Mouse (Mus musculus) 416B (cell line): ENCODE data around the gene Pias4.

Experiments used
- DNase-seq: peaks from one replicate; pipeline ENCODE4 v3.0.0; 2011; ENCODE audit warnings: low read depth

Gene Pias4

DNA sequence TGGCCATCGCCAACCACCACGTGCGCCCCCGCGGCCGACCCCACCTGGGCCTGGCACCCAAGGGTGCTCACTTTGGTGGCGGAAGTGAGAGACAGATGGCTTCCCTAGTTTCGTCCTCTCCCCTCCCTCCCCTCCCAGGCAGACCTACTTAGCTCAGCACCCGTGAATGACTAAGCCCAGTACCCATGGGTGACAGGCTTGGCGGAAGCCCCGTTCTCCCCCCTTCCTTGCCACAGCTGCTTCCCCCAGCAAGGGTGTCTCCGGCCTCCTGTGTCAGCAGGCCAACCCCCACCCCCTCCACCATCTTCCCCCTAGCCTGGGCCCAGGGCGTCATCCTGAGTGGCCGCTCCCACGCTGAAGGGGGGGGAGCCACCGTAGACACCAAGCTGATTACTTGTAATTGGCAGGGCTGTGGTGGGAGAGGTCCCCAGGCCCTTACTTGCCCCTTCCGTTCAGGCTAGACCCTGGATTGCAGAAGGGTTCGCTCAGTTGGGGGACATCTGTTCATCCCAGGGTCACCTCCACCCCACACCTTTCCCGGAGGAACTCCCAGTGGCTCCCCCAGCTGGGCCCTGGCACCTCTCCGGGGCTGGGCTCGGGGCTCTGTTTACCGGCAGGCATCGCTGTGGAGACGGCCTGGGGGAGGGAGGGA lies 29.5 kb downstream of the Pias4 start:
- DNase-seq = peak; percentile 85

DNA sequence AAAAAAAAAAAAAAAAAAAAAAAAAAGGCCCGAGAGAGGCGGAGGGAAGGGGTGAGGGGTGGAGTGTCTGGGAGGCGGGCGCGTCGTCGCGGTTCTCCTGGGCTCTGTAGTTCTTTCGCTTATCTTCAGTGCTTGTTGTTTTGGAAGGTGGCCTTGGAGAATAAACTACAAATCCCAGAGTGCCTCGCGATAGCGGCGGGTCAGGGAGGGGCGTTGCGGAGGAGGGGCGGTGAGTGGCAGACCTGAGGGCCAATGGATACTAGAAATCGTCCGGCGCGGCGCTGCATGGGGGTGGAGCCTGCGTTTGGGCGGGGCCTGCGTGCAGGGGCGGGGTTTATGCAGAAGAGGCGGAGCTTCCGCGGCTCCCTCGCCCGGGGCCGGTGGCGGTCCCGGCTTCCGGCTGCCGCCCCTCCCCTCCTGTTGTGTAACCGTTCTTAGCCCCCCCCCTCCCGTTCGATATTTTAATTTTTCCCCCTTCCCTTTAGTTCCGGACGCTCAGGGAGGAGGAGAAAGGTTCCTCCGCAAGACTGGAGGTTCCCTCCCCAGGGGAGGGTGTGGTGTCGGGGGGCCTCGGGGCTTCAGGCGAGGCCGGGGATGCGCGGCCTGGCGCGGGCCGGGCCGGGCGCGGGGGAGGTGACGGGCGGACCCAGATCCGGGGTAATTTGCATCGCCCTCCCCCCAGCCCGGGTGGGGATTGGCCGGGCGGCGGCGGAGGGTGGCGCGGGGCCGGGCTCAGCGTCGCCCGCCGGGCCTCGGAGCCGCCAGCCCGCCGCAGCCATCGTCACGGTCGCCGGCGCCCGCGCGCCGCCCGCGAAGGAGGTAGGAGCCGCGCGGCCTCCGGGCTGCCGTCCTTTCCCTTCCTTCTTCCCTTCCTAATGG lies 30.2 kb downstream of the Pias4 start:
- DNase-seq = peak; percentile 99

DNA sequence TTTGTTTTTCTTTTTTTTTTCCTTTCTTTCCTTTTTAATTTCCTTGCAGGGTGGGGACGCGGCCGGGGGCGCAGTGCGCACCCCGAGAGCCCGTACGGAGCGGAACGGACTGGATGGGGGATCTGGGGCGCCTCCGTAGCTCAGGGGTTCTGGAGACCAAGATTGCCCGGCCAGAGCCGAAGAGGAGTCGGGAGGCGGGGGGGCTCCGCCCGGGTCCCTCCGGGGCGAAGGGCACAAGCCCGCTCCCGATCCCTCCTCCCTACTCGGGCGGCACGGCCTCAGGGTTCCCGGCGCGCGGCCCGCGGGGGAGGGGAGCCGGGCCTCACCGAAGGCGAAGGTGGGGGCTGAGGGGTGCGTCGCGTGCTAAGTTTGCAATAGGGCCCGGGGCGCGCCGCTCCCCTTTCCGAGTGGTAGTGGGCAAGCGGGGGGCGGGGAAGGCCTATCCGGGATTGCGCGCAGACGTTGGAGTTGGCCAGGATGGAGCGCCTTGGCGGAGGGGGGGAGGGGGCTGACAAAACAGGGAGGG lies 31.0 kb downstream of the Pias4 start:
- no peak for DNase-seq

DNA sequence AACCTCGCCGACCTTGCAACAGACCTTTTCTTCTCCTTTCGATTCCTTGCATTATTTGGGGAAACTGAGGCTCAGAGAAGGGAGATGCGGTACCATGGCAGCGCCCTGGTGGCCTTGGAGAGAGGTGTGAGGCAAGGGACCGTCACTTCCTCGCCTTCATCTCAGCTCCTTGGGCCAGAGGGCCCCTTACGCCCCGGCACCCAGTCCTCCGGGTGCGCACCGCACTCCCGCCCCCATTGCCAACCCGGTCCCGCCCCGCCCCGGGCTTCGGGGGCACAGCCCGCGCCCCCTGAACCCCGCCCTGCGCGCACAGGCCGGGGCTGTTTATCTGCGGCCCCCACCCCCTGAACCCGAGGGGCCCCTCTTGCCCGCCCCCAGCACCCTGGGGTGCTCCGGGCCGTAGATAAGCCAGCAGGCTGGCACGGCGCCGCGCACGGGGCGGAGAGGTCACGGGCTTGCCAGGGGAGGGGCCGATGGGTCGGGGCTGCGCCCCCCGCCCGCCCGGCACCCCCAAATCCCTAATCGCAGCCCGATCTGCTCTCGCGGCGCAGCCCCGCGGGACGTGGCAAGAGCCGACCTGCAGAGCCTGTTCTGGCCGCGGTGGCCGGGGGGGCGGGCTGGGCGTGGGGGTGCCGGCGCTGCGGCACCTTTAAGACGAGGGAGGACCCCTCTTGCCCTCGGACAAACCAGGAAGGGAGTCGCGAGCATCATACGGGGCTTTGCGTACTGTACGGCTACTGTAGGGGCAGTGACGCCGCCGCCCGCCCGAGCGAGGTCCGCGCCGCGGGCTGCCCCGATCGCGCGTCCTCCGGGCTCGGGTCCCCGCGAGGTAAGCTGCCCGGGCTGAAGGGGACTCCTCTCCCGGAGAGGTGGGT lies 31.7 kb downstream of the Pias4 start:
- DNase-seq = peak; percentile 86

DNA sequence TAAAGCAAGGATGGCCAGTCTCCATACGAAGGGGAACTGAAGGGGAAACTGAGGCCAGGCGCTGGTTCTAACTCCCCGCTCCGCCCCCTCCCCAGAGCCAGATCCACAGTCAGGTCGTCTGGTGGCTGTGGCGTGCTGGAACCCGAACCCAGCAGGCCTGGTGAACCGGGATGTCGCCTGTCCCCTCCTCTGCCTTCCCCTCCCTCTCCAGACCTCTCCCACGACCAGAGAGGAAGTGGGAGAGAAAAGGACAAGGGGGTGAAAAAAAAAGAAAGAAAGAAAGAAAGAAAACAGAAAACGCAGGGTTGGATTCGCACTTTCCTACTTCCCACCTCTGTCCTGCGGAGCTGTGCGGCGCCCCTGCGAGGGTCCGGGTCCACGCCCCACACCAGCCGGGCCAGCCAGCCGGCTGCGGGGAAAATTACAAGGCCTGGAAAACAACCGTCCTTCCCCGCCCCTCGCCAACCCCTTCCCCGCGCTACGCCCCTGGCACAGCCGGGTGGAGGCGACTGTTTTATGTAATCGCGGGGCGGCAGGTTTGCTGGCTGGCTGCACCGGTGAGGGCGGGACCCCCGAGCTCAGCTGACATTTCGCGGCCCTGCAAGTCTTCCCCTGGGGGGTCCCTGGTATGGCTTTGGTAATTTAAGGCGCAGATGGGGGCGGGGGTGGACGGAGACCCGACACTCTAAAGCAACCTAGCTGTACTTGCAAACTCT lies 32.6 kb downstream of the Pias4 start, which contains the start of gene Zbtb7a:
Gene Zbtb7a (plus strand): TSS at position 255 of the 716 bp plus-strand sequence.
- DNase-seq = peak; percentile 49

DNA sequence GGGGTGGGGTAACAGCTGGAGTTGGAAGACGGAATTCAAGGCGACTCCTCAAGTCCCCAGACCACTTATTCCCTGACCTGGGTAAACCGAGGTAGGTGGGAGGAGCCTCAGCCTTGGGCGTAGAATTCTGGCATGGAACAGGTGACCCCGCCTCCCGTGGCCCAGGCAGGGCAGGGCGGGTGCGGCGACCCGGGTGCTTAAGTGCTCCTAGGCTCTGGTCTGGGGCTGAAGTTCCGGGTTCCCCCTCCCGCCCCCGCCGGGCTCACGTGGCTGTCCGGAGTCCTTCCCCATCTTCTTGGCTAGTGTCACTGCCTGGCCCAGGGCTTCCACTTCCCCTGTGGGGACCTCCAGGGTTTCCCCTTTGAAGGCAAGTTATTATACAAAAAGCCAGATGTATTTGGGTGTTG lies 33.5 kb downstream of the Pias4 start:
- DNase-seq = peak; percentile 94

DNA sequence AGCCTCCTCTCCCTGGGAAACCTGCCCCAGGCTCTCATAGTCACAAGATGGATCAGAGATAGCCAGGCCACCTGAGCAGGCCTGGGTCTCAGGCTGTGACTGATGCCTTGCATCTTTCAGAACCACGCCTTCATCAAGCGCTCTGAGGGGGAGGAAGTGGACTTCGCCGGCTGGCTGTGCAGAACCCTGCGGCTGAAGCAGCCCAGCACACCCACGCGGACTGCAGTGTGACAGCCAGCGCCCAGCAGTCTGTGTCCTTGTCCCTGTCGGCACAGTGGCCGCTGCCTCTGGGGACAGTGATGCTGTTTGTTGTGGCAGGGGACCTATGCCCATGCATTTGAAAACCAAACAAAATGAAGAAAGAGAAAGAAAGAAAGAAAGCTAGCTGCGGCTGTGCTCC lies 44.2 kb downstream of the Pias4 start:
- DNase-seq = no peak

DNA sequence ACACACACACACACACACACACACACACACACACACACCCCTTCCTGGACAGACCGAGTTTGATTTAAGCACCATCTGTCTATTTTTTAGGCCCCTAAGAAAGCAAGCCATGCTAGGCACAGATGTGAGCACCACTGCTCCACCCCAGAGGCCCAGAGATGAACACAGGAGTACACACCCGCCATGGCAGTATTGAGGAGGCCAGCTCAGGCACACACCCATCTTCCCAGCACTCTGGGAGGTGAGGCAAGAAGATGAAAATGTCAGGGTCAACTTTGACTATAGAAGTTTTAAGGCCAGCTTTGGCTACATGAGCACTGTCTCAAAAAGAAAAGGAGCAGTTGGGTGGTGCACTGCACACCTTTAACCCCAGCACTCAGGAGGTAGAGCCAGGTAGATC lies 44.8 kb downstream of the Pias4 start:
- DNase-seq = no peak

DNA sequence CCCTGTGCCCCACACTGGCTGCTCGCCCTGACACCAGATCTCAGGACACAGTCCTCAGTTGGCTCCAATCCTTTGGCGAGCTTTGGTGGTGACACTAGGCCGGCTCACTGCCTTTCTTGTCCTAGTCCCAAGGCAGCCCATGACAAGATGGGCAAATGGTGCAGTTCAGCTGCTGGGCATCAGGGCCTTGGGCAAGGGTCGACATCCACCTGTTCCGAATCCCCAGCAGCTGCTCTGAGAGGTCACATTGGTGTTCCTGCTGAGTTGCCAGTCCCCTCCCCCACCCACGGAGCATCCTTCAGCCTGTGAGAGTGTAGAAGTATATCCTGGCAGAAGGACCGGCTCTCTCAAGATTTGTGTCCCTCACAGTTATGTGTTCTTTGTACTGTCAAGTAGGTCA lies 47.1 kb downstream of the Pias4 start:
- DNase-seq = no peak

DNA sequence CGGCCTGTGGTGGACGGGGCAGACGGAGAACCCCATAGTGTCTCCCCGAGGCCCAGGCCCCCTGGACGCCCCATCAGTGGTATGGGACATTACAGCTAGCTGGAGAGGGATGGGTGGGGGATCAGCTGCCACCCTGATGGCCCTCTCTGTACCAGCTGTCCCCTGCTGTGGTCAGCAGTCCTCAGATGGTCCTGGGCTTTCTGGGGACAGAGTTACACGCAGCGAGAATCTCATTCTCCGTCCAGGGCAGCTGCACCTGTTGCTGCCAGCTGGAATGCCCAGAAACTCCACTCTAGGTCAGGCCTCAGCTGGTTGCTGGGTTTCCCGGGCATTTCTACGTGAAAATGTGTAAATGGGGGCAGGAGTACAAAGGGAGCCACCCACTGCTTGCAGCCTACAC lies 48.1 kb downstream of the Pias4 start:
- DNase-seq = no peak

DNA sequence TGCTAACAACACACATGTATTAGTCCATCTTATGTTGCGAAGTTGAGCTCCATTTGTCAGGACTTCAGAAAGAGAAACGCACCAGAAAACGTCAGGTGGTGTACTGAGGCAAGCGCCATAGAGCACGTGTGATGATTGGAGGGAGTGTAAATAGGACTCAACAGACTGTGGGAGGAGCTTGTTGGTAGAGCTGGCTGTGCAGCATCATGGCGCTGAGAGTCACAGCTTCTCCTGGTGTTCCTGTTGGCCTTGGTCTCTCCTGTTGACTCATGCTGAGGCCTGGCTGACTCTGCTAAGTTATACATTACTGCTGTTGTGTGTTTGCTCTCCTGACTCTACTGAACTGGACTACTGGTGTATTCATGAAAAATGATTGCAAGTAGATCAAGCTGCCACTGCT lies 54.8 kb downstream of the Pias4 start:
- peak; percentile 39 for DNase-seq

DNA sequence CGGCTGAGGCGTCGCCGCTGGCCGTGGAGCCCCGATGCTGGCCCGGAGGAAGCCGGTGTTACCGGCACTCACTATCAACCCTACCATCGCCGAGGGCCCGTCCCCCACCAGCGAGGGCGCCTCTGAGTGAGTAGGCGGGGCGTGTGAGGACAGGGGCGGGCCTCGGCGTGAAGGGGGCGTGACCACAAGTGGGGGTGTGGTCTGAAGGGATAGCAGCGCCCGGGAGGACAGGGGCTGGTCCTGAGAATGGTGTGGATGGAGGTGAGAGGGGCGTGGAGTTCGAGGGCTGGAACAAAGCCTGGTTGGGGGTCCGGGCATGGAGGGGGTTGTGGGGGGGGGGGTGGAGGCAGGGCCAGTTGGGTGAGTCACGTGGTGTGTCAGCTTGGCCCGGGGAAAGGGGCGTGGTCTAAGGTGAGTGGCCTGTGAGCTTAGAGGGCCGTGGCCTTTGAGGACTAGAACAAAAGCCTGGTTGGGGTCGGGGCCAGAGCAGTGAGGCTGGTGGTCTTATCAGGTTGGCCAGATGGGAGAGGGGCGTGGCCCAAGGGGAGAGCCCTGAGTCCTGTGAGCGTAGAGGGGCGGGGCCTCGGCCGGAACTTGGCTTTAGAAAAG lies 61.5 kb downstream of the Pias4 start:
- peak; percentile 88 for DNase-seq

DNA sequence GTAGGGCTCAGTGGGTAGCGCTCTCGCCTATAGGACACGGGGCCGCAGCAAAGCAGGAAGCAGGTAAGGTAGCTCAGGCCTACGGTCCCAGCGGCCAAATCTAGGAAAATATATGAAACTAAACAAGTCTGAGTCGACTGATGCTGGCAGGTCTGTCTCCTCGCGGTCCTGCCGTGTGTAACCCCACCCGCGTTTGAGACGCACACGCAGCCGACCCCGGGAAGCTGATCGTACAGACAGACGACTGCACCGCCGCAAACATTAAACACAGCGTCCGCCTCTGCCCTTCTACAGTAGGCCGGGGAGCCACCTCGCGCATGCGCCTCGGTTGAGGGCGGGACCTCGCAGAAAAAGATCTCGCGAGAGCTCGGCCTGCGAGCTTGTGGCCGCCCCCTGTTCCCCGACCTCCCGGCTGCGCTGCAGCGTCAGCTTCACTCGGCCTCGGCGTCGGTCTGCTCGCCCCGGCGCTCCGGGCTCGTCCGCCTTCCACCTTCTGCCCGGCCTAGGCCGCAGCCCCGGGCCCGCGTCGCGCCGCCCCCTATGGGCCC lies 62.1 kb downstream of the Pias4 start, which contains the start of gene Map2k2:
Gene Map2k2 (plus strand): TSS at position 351 of the 548 bp plus-strand sequence.
- DNase-seq = peak; percentile 98
